Mouse (Mus musculus) embryonic facial prominence, embryonic 11.5 days (tissue): ENCODE measurements at regions not wholly inside any gene's neighbourhood (a gene's known extent, or its start where the extent isn't known, plus 50 kb on each side); places are given as distances from the start of the nearest gene placed in this dataset.
A peak's percentile ranks its signal among the peaks of the same experiment; 100 is the strongest.

Source experiments
- ATAC-seq: fragments of 200-750 bp; cut with Nextera tagmentation; replicated peaks from 2 replicates; pipeline ENCODE4 v1.8.0; 2017; ENCODE audit warnings: low read depth; ENCODE audit not compliant: insufficient number of reproducible peaks, low FRiP score, low TSS enrichment
- DNase-seq: peaks from one replicate; pipeline ENCODE4 v3.0.0-alpha.2; 2015; ENCODE audit warnings: low spot score
- H3K27ac ChIP-seq: fragments of 300-500 bp; sonication (generic); replicated peaks from 2 replicates; pipeline ENCODE4 v1.5.1; 2014; ENCODE audit warnings: mild to moderate bottlenecking, low read depth, low read length, control low read depth
- H3K27me3 ChIP-seq: fragments of 300-500 bp; sonication (generic); 2 replicates; pipeline ENCODE4 v1.6.1; 2014; ENCODE audit warnings: mild to moderate bottlenecking, low read length, moderate library complexity, mixed read lengths; ENCODE audit not compliant: control insufficient read depth, insufficient read depth
- H3K36me3 ChIP-seq: fragments of 300-500 bp; sonication (generic); replicated peaks from 2 replicates; pipeline ENCODE4 v1.6.1; 2014; ENCODE audit warnings: low read depth, mild to moderate bottlenecking, low read length, moderate library complexity, mixed read lengths; ENCODE audit not compliant: control insufficient read depth, insufficient read depth
- H3K4me1 ChIP-seq: fragments of 300-500 bp; sonication (generic); 2 replicates; pipeline ENCODE4 v1.6.1; 2014; ENCODE audit warnings: low read length, mixed read lengths; ENCODE audit not compliant: control insufficient read depth, insufficient read depth
- H3K4me2 ChIP-seq: fragments of 300-500 bp; sonication (generic); 2 replicates; pipeline ENCODE4 v1.6.1; 2014; ENCODE audit warnings: low read depth, mild to moderate bottlenecking, control low read depth, low read length, moderate library complexity
- H3K4me3 ChIP-seq: fragments of 300-500 bp; sonication (generic); 2 replicates; pipeline ENCODE4 v1.5.1; 2014; ENCODE audit warnings: low read depth, low read length, control low read depth
- H3K9ac ChIP-seq: fragments of 300-500 bp; sonication (generic); replicated peaks from 2 replicates; pipeline ENCODE4 v1.6.1; 2014; ENCODE audit warnings: mild to moderate bottlenecking, control low read depth, low read length
- H3K9me3 ChIP-seq: fragments of 300-500 bp; sonication (generic); replicated peaks from 2 replicates; pipeline ENCODE4 v1.6.1; 2016; ENCODE audit warnings: mild to moderate bottlenecking, low read length, inconsistent platforms, mixed read lengths; ENCODE audit not compliant: control insufficient read depth
- WGBS: fragments of 180-500 bp; shearing (Covaris S2); extraction: QIAGEN DNeasy Blood & Tissue Kit; methylation state at CpG from one replicate; pipeline ENCODE4 v1.1.7; 2014; 5-methylcytosine and 5-hydroxymethylcytosine counted together

GRCm38 (mm10) chr9:85520941-85521340 is 193.8 kb upstream of the Tent5a start:
- ATAC-seq (no peak), DNase-seq (no peak)
- no peaks in the 10 kb centered on the region for H3K9me3 ChIP-seq
- no peak overlapping the region for H3K4me2 ChIP-seq
- no peak overlapping the region for H3K9ac ChIP-seq
- no peaks in the 10 kb centered on the region for H3K4me1 ChIP-seq
- no peak overlapping the region for H3K4me3 ChIP-seq
- H3K27ac ChIP-seq, result no peak overlapping the region
- no peaks in the 10 kb centered on the region for H3K36me3 ChIP-seq
- WGBS, result 86% methylated on average over 6 of the region's 6 CpGs
- no peaks in the 10 kb centered on the region for H3K27me3 ChIP-seq

- H3K27ac ChIP-seq, result no peak overlapping the region
- ATAC-seq, result no peak
- no peaks in the 10 kb centered on the region for H3K9me3 ChIP-seq
- H3K4me2 ChIP-seq, result no peak overlapping the region
- H3K27me3 ChIP-seq, result no peaks in the 10 kb centered on the region
- H3K9ac ChIP-seq, result no peak overlapping the region
- no peak for DNase-seq
- H3K4me1 ChIP-seq, result no peaks in the 10 kb centered on the region
- WGBS, result 78% methylated on average over 4 of the region's 4 CpGs
- H3K4me3 ChIP-seq, result no peak overlapping the region
- H3K36me3 ChIP-seq, result no peaks in the 10 kb centered on the region
These were observed 171.9 kb upstream of the Tent5a start for GRCm38 (mm10) chr9:85499006-85499405.

- Histone ChIP-seq H3K36me3 (no peaks in the 10 kb centered on the region), H3K27me3 (no peaks in the 10 kb centered on the region), H3K9me3 (no peaks in the 10 kb centered on the region), H3K9ac (no peak overlapping the region), H3K4me2 (no peak overlapping the region), H3K27ac (no peak overlapping the region), H3K4me3 (no peak overlapping the region), H3K4me1 (no peaks in the 10 kb centered on the region)
- DNase-seq (no peak), ATAC-seq (peak; percentile 64; the same call in 1 of the 2 replicates)
- WGBS, result 88% methylated on average over 1 of the region's 1 CpGs
These were observed 170.2 kb upstream of the Tent5a start for GRCm38 (mm10) chr9:85497348-85497747.

DNA sequence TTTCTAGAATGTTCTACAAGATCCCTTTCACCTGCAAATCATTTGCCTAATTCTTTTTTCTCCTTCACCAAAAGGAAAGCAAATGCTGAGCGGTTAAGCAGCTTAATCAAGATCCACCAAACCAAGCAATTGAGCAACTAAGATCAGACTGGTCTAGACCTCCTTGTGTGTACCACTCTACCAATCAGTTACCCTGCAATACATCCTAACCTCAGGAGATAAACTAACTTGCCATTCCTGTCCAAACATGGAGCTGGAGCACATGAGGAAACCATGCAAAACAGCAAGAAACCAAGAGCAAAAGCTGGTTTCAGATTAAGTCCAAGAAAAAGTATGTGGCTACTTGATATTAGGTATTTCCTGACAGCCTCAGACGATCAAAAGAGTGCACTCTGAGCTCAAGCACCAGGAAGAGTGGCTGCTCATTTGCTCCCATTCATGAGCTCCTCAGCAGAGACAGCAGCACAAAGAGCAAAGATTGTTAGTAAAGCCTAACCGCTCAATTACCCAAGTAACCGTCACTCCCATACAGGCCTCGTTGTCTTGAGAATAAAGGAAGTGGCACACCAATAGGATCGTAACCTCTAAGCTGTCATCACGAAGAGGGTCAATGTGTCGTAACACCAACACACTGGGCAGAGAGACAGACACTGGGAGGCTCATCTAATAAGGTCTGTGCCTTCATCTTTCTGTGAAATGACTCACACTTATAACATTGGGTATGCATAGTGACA is 169.5 kb upstream of the Tent5a start:
- ATAC-seq (peak; percentile 74; the same call in 1 of the 2 replicates), DNase-seq (peak; percentile 33)
- H3K4me1 ChIP-seq, result no peaks in the 10 kb centered on the region
- no peaks in the 10 kb centered on the region for H3K36me3 ChIP-seq
- 38% methylated on average over 8 of the region's 8 CpGs for whole genome bisulfite sequencing
- no peaks in the 10 kb centered on the region for H3K9me3 ChIP-seq
- no peak overlapping the region for H3K4me2 ChIP-seq
- no peak overlapping the region for H3K27ac ChIP-seq
- no peaks in the 10 kb centered on the region for H3K27me3 ChIP-seq
- H3K9ac ChIP-seq, result no peak overlapping the region
- no peak overlapping the region for H3K4me3 ChIP-seq

DNA sequence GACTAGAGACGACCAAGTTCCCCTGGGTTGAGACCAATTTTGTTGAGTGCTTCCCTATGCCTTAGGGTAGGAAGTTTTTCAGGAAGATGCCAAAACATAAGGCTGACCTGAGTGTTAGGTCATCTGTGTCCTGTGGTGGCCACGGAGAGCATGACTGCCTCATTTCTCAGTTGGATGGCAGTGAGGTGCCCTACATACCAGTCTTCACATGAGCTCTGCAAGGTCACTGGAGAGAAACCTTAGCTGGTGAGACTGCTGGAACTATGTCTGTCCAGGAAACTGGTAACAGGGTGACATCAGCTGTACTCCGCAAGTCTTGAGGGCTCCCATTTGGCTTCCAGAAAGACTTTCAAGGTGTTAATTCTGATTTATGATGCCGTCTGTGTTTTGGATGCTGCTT is 167.9 kb upstream of the Tent5a start:
- DNase-seq, result no peak
- no peak for ATAC-seq
- Histone ChIP-seq H3K27me3 (no peaks in the 10 kb centered on the region), H3K4me3 (no peak overlapping the region), H3K9me3 (no peaks in the 10 kb centered on the region), H3K9ac (no peak overlapping the region), H3K36me3 (no peaks in the 10 kb centered on the region), H3K4me1 (no peaks in the 10 kb centered on the region), H3K4me2 (no peak overlapping the region), H3K27ac (no peak overlapping the region)
- WGBS, result 80% methylated on average over 4 of the region's 4 CpGs

DNA sequence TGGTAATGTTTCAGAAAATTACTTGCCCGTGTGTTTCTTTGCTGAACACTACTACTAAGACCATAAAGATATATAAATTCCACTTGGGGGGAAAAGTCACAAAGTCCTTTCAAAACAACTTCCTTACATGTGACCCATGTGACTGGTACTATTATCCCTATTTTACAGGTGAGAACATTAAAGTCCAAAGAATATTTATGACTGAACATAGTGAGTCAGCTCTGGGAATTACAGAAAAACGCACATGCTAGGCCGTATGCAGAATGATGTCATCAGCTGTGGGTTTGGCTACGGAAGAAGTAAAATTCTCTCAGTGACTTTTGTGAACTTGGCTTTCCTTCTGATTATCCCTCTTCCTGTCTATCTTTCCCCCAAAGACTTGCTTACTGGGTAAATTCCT is 166.6 kb upstream of the Tent5a start:
- no peaks in the 10 kb centered on the region for H3K9me3 ChIP-seq
- H3K4me3 ChIP-seq, result no peak overlapping the region
- no peak overlapping the region for H3K4me2 ChIP-seq
- DNase-seq (no peak), ATAC-seq (no peak)
- H3K4me1 ChIP-seq, result no peaks in the 10 kb centered on the region
- H3K27ac ChIP-seq, result no peak overlapping the region
- no peaks in the 10 kb centered on the region for H3K36me3 ChIP-seq
- no peak overlapping the region for H3K9ac ChIP-seq
- 81% methylated on average over 4 of the region's 4 CpGs for WGBS
- no peaks in the 10 kb centered on the region for H3K27me3 ChIP-seq

DNA sequence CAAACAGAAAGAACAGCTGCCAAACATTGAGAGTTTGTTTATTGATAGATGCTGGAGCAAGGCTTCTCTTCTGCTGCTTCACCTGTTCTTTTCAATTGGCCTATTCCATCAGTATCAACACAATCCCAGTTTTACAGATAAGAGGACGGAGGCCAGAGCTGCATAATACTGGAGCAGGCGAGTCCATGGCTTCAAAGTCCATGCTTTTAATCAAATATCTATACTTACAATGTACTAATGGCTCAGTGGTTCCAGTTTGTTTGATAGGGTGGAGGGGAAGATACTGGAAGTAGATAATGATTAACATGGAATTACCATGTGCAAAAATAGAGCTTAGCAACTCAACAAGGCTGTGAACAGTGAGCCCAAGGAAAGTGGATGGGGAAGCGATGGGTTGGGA is 163.2 kb upstream of the Tent5a start:
- no peak overlapping the region for H3K9ac ChIP-seq
- H3K4me3 ChIP-seq, result no peak overlapping the region
- no peak overlapping the region for H3K4me2 ChIP-seq
- WGBS, result 82% methylated on average over 3 of the region's 3 CpGs
- no peaks in the 10 kb centered on the region for H3K27me3 ChIP-seq
- no peaks in the 10 kb centered on the region for H3K36me3 ChIP-seq
- no peak for ATAC-seq
- H3K27ac ChIP-seq, result no peak overlapping the region
- H3K9me3 ChIP-seq, result no peaks in the 10 kb centered on the region
- no peak for DNase-seq
- H3K4me1 ChIP-seq, result no peaks in the 10 kb centered on the region

GRCm38 (mm10) chr9:85487915-85488314 is 160.8 kb upstream of the Tent5a start:
- no peaks in the 10 kb centered on the region for H3K27me3 ChIP-seq
- H3K9me3 ChIP-seq, result no peaks in the 10 kb centered on the region
- no peaks in the 10 kb centered on the region for H3K36me3 ChIP-seq
- no peak for DNase-seq
- no peaks in the 10 kb centered on the region for H3K4me1 ChIP-seq
- H3K4me2 ChIP-seq, result no peak overlapping the region
- ATAC-seq, result no peak
- H3K4me3 ChIP-seq, result no peak overlapping the region
- H3K27ac ChIP-seq, result no peak overlapping the region
- WGBS, result 56% methylated on average over 2 of the region's 2 CpGs
- no peak overlapping the region for H3K9ac ChIP-seq
